Mouse (Mus musculus) monocyte, adult 5-6 weeks (primary cell): Measurements from ENCODE around the gene Zfp819. TPM values are rescaled to one million over a fixed set of nuclear protein-coding genes. Genes with fewer than 3 reads are reported as not detected.

Experiments used
- ATAC-seq: fragments of 153-309, 156-312 bp; replicated peaks from 2 replicates; pipeline ENCODE4 v1.8.0; 2017; ENCODE audit warnings: mild to moderate bottlenecking; ENCODE audit not compliant: low TSS enrichment, insufficient number of reproducible peaks, severe bottlenecking, poor library complexity, low FRiP score
- total RNA-seq: library from RNA; stranded (forward); fragments of 200-1000, 200-491, 200-594 nt; gene quantifications from 3 replicates; pipeline ENCODE4 v1.2.3, GENCODE M21; 2017

The Zfp819 gene
- 0.43 TPM in 1 of 3 replicates, not detected in the others for total RNA-seq

- peak; percentile 20; the same call in 1 of the 2 replicates for ATAC-seq
Observed at GRCm38 (mm10) chr7:43606896-43607742, at the start of gene Zfp819. TSS of gene Zfp819 (plus strand) at chr7:43607169.

GRCm38 (mm10) chr7:43562006-43562633, 44.8 kb upstream of the Zfp819 start, which contains the start of gene Zfp658:
TSS of gene Zfp658 (plus strand) at chr7:43562256.
- ATAC-seq = peak; percentile 83

- no peak; the same call in 1 of the 2 replicates for ATAC-seq
Observed at GRCm38 (mm10) chr7:43562651-43563070, 44.3 kb upstream of the Zfp819 start.

GRCm38 (mm10) chr7:43563300-43563699, 43.7 kb upstream of the Zfp819 start:
- peak; percentile 25; the same call in 1 of the 2 replicates for ATAC-seq

GRCm38 (mm10) chr7:43571216-43571615, 35.8 kb upstream of the Zfp819 start:
- no peak for ATAC-seq

- peak; percentile 99 for ATAC-seq
Observed at GRCm38 (mm10) chr7:43579440-43580171, 27.4 kb upstream of the Zfp819 start, which contains the start of gene Zfp719. TSS of gene Zfp719 (plus strand) at chr7:43579610.

GRCm38 (mm10) chr7:43580526-43580925, 26.4 kb upstream of the Zfp819 start:
- no peak for ATAC-seq

- no peak for ATAC-seq
Observed at GRCm38 (mm10) chr7:43584790-43585189, 22.2 kb upstream of the Zfp819 start.

- no peak for ATAC-seq
Observed at GRCm38 (mm10) chr7:43601884-43602283, 5.1 kb upstream of the Zfp819 start.

GRCm38 (mm10) chr7:43607743-43608287, 846 bp downstream of the Zfp819 start:
- peak; percentile 91 for ATAC-seq

GRCm38 (mm10) chr7:43608316-43608824, 1.4 kb downstream of the Zfp819 start:
- peak; percentile 57 for ATAC-seq

GRCm38 (mm10) chr7:43613816-43614551, 7.0 kb downstream of the Zfp819 start:
- 0 out of 2 replicates have a peak, but pooled peaks have one; percentile 22 for ATAC-seq

GRCm38 (mm10) chr7:43622927-43623326, 16.0 kb downstream of the Zfp819 start:
- no peak for ATAC-seq

GRCm38 (mm10) chr7:43623819-43624218, 16.9 kb downstream of the Zfp819 start:
- ATAC-seq = no peak

GRCm38 (mm10) chr7:43625065-43625464, 18.1 kb downstream of the Zfp819 start:
- no peak for ATAC-seq

- no peak for ATAC-seq
Observed at GRCm38 (mm10) chr7:43625794-43626422, 18.9 kb downstream of the Zfp819 start.

- ATAC-seq = no peak
Observed at GRCm38 (mm10) chr7:43633940-43634339, 27.0 kb downstream of the Zfp819 start.
